8 mouse cellular contexts compared by ENCODE assay signal in the genomic region with DNA sequence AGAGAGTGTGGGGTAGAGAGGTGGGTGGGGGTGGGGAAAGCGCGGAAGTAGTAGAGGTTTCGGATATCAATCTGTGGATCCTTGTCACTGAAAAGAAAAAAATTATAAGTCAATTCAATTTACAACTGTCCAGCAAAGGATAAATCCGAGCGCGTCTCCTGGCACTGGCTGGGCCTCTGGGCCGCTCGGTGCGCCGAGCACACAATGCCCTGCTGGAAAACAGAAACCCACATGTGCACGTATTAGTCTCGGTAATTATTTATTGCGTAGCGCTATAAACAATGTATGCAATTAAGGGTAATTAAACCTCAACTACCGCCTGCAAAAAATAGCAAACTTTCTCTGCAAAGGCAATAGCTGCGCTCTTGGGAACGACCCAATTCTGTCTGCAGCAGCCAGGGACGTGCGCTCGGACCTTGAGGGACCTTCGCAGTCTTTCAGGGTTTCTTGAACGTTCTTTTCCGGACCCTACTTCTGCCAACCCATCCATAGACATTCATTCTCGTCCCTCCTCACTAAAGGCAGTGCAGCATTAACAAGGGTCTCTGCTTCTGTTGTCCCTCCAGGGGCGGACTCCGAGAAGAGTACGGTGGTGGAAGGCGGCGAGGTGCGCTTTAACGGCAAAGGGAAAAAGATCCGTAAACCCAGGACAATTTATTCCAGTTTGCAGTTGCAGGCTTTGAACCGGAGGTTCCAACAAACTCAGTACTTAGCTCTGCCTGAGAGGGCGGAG. TPM values are rescaled to one million over a fixed set of nuclear protein-coding genes. Genes with fewer than 3 reads are reported as not detected.
DNase-seq lines count a peak whose midpoint lies in the region; ATAC-seq and TF ChIP-seq lines count a peak whose summit lies in the region.

No protein-coding gene starts in this region.

- H3K9ac ChIP-seq in heart, embryonic 13.5 days = no peak overlapping the region
- H3K9ac ChIP-seq in forebrain, embryonic 13.5 days = peak overlapping the region; percentile 87
- no peak overlapping the region for H3K9ac ChIP-seq in liver, embryonic 15.5 days

- H3K4me3 ChIP-seq in heart, embryonic 13.5 days = peak overlapping the region; percentile 58
- H3K4me3 ChIP-seq in G1E (ENCODE audit: low read depth, low read length) = peak overlapping the region; percentile 76
- H3K4me3 ChIP-seq in forebrain, embryonic 13.5 days = peak overlapping the region; percentile 60
- no peak overlapping the region for H3K4me3 ChIP-seq in liver, embryonic 15.5 days (replicated peaks)

- H3K9me3 ChIP-seq in heart, embryonic 13.5 days = no peaks in the 10 kb centered on the region
- H3K9me3 ChIP-seq in G1E (replicated peaks) = no peaks in the 10 kb centered on the region
- H3K9me3 ChIP-seq in forebrain, embryonic 13.5 days (replicated peaks) = no peaks in the 10 kb centered on the region
- H3K9me3 ChIP-seq in liver, embryonic 15.5 days (replicated peaks) = no peaks in the 10 kb centered on the region

- no peak for ATAC-seq in heart, embryonic 13.5 days (ENCODE audit: extremely low read depth, insufficient number of reproducible peaks, low FRiP score, low TSS enrichment)
- ATAC-seq in G1E (ENCODE audit: extremely low read depth, insufficient number of reproducible peaks, low FRiP score, poor library complexity, severe bottlenecking) = no peak
- no peak for ATAC-seq in forebrain, embryonic 13.5 days
- ATAC-seq in liver, embryonic 15.5 days (ENCODE audit: insufficient read depth) = no peak

- peaks cover 97% of the 10 kb centered on the region for H3K27me3 ChIP-seq in heart, embryonic 13.5 days (replicated peaks)
- peaks cover 69% of the 10 kb centered on the region for H3K27me3 ChIP-seq in G1E (ENCODE audit: insufficient read depth, low read length)
- H3K27me3 ChIP-seq in forebrain, embryonic 13.5 days = peaks cover 94% of the 10 kb centered on the region
- H3K27me3 ChIP-seq in liver, embryonic 15.5 days = peaks cover 99% of the 10 kb centered on the region

- no peak overlapping the region for H3K27ac ChIP-seq in heart, embryonic 13.5 days (replicated peaks)
- peak overlapping the region; percentile 98 for H3K27ac ChIP-seq in forebrain, embryonic 13.5 days
- H3K27ac ChIP-seq in liver, embryonic 15.5 days (replicated peaks) = no peak overlapping the region

- peak overlapping the region; percentile 90 for H3K4me2 ChIP-seq in heart, embryonic 13.5 days
- peak overlapping the region; percentile 77 for H3K4me2 ChIP-seq in forebrain, embryonic 13.5 days
- peak overlapping the region; percentile 83; the same call in 1 of the 2 replicates for H3K4me2 ChIP-seq in liver, embryonic 15.5 days

- DNase-seq in heart, postnatal 25 days (ENCODE audit: low spot score) = no peak
- no peak for DNase-seq in G1E (ENCODE audit: low spot score)
- DNase-seq in cerebellum, adult 9-11 months = no peak
- no peak for DNase-seq in spleen, postnatal 36 days (ENCODE audit: low spot score in 2 of 2)
- no peak for DNase-seq in adrenal gland, postnatal 25 days

- TF ChIP-seq CTCF in G1E (IDR thresholded peaks at IDR 0.05; ENCODE audit: low read depth, low read length) = no peak

- WGBS in heart, embryonic 13.5 days = 1% methylated on average over 34 of the region's 34 CpGs
- WGBS in forebrain, embryonic 13.5 days = 1% methylated on average over 34 of the region's 34 CpGs
- 2% methylated on average over 34 of the region's 34 CpGs for WGBS in liver, embryonic 15.5 days (ENCODE audit: insufficient replicate concordance)

- intact Hi-C loops in heart, postnatal 25 days (cut with DNase I) = loop anchor here (2.0 to 5.0 kb wide), 2 partner anchors 16 to 78 kb away; a partner anchor contains a TSS

- H3K36me3 ChIP-seq in heart, embryonic 13.5 days = no peaks in the 10 kb centered on the region
- peaks cover 9% of the 10 kb centered on the region for H3K36me3 ChIP-seq in G1E (replicated peaks)
- H3K36me3 ChIP-seq in forebrain, embryonic 13.5 days (ENCODE audit: poor library complexity, severe bottlenecking) = no peaks in the 10 kb centered on the region
- no peaks in the 10 kb centered on the region for H3K36me3 ChIP-seq in liver, embryonic 15.5 days (replicated peaks)

- H3K4me1 ChIP-seq in heart, embryonic 13.5 days = peaks cover 27% of the 10 kb centered on the region
- peaks cover 59% of the 10 kb centered on the region for H3K4me1 ChIP-seq in G1E (ENCODE audit: insufficient read depth, low read depth, low read length)
- H3K4me1 ChIP-seq in forebrain, embryonic 13.5 days = peaks cover 31% of the 10 kb centered on the region
- H3K4me1 ChIP-seq in liver, embryonic 15.5 days (replicated peaks) = peaks cover 29% of the 10 kb centered on the region

RNA-seq across cellular contexts. Expression of a gene that starts 2.6 kb away (rescaled TPM):
- 0.29 and 0.60 TPM in 2 replicates for polyA plus RNA-seq in heart, embryonic 13.5 days (2015; fragmentation: Nextera tagmentation; extraction: Ambion mirVana)
- under 1 TPM; 0.14 to 0.99 TPM for total RNA-seq in heart, postnatal 25 days (2021)
- total RNA-seq in G1E (2014; fragmentation: Nextera tagmentation) (2.8 and 3.0 TPM in 2 replicates), G1E (2017) (0.41 and 0.98 TPM in 2 replicates)
- 2.4 and 3.4 TPM in 2 replicates for polyA plus RNA-seq in G1E (2012)
- 278 and 287 TPM in 2 replicates for polyA plus RNA-seq in forebrain, embryonic 13.5 days (2015; fragmentation: Nextera tagmentation; extraction: Ambion mirVana)
- polyA plus RNA-seq in liver, embryonic 15.5 days (2015; fragmentation: Nextera tagmentation; extraction: Ambion mirVana) = 0.05 and 0.17 TPM in 2 replicates
- 0.52 TPM in 1 of 2 replicates, not detected in the other for total RNA-seq in adrenal gland, postnatal 25 days (2021)

RNA-seq across cellular contexts. Expression of a gene that starts 16.0 kb away (rescaled TPM):
- 0.09 and 0.33 TPM in 2 replicates for polyA plus RNA-seq in heart, embryonic 13.5 days (2015; fragmentation: Nextera tagmentation; extraction: Ambion mirVana)
- not detected for total RNA-seq in heart, postnatal 25 days (2021)
- total RNA-seq in G1E (2014; fragmentation: Nextera tagmentation) = not detected in 2 replicates
- total RNA-seq in G1E (2017) = not detected in 2 replicates
- not detected in 2 replicates for polyA plus RNA-seq in G1E (2012)
- polyA plus RNA-seq in forebrain, embryonic 13.5 days (2015; fragmentation: Nextera tagmentation; extraction: Ambion mirVana) = 71.0 and 83.2 TPM in 2 replicates
- 0.03 TPM in 1 of 2 replicates, not detected in the other for polyA plus RNA-seq in liver, embryonic 15.5 days (2015; fragmentation: Nextera tagmentation; extraction: Ambion mirVana)
- total RNA-seq in adrenal gland, postnatal 25 days (2021) = 0.33 and 0.48 TPM in 2 replicates

Comparison
In these comparisons a context has a peak if more than half of its experiments do, and no peak if none do; other contexts are left out.
1. RNA of a gene that starts 2.6 kb away (polyA plus RNA-seq): 278 to 287 TPM in forebrain, embryonic 13.5 days; 2.4 to 3.4 TPM in G1E, 0.29 to 0.60 TPM in heart, embryonic 13.5 days and 0.05 to 0.17 TPM in liver, embryonic 15.5 days; every median in the first group is over 10 times any median in the second.
2. RNA of a gene that starts 16.0 kb away (polyA plus RNA-seq): 71.0 to 83.2 TPM in forebrain, embryonic 13.5 days; 0.09 to 0.33 TPM in heart, embryonic 13.5 days, 0.03 TPM in liver, embryonic 15.5 days and not detected in G1E; every median in the first group is over 10 times any median in the second.
3. Peak in every context shown above with its lines, with median percentiles within 50 percentile points of each other: H3K4me2 ChIP-seq.